Mouse (Mus musculus): ENCODE results near the gene Nek8. TPM values are rescaled to one million over a fixed set of nuclear protein-coding genes. Genes with fewer than 3 reads are reported as not detected.

Gene Nek8
- polyA plus RNA-seq, 1 experiment from 2014 or later, result 6.6 TPM

DNA sequence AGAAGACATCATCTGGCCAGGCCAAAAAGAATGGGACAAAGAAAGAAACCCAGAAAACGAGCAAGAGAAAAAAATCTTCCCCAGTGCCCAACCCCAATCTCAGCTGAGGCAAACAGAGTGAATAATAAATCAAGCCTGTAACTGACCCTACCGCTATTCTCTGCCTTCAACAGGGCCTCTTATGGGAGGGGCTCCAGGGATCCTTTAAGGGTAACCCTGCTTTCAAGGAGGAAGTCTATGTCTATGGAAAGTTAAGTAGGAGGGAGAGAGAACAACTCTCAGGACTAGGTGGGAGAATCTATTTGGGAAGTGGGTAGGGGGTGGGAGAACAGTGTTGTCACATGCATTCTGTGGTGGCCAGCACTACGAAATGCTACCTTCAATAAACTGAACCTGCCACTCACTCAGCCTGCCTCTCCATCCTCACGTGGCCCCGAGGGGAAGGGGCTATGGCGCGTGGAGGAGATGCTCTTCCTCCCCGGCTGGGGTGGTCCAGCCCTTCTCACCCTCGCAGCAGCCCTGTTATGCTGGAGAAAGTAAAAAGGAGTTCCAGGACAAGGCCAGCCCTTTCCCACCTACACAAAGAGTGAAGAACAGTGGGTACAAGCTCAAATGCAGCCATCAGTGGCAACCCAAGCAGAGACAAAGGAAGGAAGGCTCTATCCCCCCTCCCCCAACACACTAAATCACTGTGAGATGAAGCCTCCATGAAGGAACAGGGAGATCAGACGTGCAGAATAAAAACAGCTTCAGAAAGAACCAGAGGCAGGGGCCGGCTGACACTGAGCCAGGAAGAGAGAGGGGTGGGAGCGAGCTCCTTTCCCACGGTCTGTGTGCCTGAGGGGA lies 29.1 kb upstream of the Nek8 start:
- Histone ChIP-seq H3K9me3 (replicated peaks; ENCODE audit: control insufficient read depth, low read length, poor library complexity, severe bottlenecking) (no peaks in the 10 kb centered on the region), H3K9ac (ENCODE audit: low read depth, low read length) (no peak overlapping the region), H3K4me1 (ENCODE audit: control insufficient read depth, insufficient read depth, low read length) (no peaks in the 10 kb centered on the region), H3K4me3 (ENCODE audit: low read depth, low read length) (no peak overlapping the region), H3K36me3 (ENCODE audit: control insufficient read depth, insufficient read depth, low read length) (peaks cover 25% of the 10 kb centered on the region), H3K4me2 (ENCODE audit: low read length) (no peak overlapping the region), H3K27ac (ENCODE audit: low read length) (peak overlapping the region; percentile 59; the same call in 1 of the 2 replicates), H3K27me3 (ENCODE audit: control insufficient read depth, insufficient read depth, low read depth, low read length) (no peaks in the 10 kb centered on the region)
- ATAC-seq, result no peak
- WGBS, result 73% methylated on average over 13 of the region's 13 CpGs

GRCm38 (mm10) chr11:78204287-78204686 lies 27.8 kb upstream of the Nek8 start:
- Histone ChIP-seq H3K36me3 (ENCODE audit: control insufficient read depth, insufficient read depth, low read length) (peaks cover 17% of the 10 kb centered on the region), H3K4me2 (ENCODE audit: low read length) (no peak overlapping the region), H3K27ac (ENCODE audit: low read length) (no peak overlapping the region), H3K9ac (ENCODE audit: low read depth, low read length) (no peak overlapping the region), H3K4me1 (ENCODE audit: control insufficient read depth, insufficient read depth, low read length) (no peaks in the 10 kb centered on the region), H3K4me3 (ENCODE audit: low read depth, low read length) (no peak overlapping the region), H3K27me3 (ENCODE audit: control insufficient read depth, insufficient read depth, low read depth, low read length) (no peaks in the 10 kb centered on the region), H3K9me3 (replicated peaks; ENCODE audit: control insufficient read depth, low read length, poor library complexity, severe bottlenecking) (no peaks in the 10 kb centered on the region)
- 72% methylated on average over 6 of the region's 6 CpGs for whole genome bisulfite sequencing
- no peak for ATAC-seq

DNA sequence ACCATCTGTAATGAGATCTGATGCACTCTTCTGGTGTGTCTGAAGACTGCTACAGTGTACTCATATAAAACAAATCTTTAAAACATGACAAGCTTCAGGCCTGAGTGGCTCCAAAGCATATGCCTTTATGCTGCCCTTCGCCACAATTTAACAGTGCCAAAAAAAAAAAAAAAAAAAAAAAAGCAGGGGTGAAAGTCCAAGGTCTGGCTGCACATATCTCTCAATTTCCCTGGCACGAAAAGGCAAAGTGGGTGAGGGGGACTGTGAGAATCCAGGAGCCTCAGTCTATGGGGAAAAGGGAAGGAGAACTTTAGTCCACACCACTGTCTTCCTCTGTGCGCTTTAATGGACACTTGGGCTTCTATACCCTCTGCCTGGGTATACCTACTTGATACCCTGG lies 25.9 kb upstream of the Nek8 start:
- Histone ChIP-seq H3K36me3 (ENCODE audit: control insufficient read depth, insufficient read depth, low read length) (peaks cover 13% of the 10 kb centered on the region), H3K9ac (ENCODE audit: low read depth, low read length) (no peak overlapping the region), H3K9me3 (replicated peaks; ENCODE audit: control insufficient read depth, low read length, poor library complexity, severe bottlenecking) (no peaks in the 10 kb centered on the region), H3K4me2 (ENCODE audit: low read length) (no peak overlapping the region), H3K4me1 (ENCODE audit: control insufficient read depth, insufficient read depth, low read length) (no peaks in the 10 kb centered on the region), H3K4me3 (ENCODE audit: low read depth, low read length) (no peak overlapping the region), H3K27ac (ENCODE audit: low read length) (no peak overlapping the region), H3K27me3 (ENCODE audit: control insufficient read depth, insufficient read depth, low read depth, low read length) (no peaks in the 10 kb centered on the region)
- no peak for ATAC-seq
- 94% methylated on average over 3 of the region's 3 CpGs for WGBS

DNA sequence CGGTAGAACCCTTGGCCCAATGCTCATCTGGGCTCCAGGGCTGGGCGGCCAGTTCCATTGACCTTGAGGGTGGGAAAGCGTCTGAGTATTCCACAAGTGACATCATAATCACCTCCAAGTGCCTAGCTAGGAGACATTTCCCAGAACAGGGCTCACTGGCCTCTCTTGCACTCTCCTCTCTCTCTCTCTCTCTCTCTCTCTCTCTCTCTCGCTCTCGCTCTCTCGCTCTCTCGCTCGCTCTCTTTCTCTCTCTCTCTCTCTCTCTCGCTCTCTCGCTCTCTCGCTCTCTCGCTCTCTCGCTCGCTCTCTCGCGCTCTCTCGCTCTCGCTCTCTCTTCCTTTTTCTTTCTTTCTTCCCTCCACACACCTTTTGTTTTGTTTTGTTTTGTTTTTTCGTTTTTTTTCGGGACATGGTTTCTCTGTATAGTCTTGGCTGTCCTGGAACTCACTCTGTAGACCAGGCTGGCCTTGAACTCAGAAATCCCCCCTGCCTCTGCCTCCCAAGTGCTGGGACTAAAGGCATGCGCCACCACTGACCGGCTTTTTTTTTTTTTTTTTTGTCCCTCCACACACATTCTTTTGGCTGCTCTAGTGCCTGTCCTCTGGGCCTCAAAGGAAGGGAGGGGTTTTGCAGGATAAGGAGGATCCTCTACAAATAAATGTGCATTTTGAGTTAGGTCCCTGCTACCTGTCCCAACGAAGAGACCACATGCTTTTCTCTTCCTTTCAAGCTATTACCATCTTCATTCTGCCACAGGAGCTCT lies 18.8 kb upstream of the Nek8 start:
- Histone ChIP-seq H3K36me3 (ENCODE audit: control insufficient read depth, insufficient read depth, low read length) (peaks cover 20% of the 10 kb centered on the region), H3K9ac (ENCODE audit: low read depth, low read length) (no peak overlapping the region), H3K4me2 (ENCODE audit: low read length) (peak overlapping the region; percentile 52), H3K27me3 (ENCODE audit: control insufficient read depth, insufficient read depth, low read depth, low read length) (no peaks in the 10 kb centered on the region), H3K9me3 (replicated peaks; ENCODE audit: control insufficient read depth, low read length, poor library complexity, severe bottlenecking) (no peaks in the 10 kb centered on the region), H3K4me1 (ENCODE audit: control insufficient read depth, insufficient read depth, low read length) (0 out of 2 replicates have a peak, but pooled peaks cover 4% of the 10 kb centered on the region), H3K4me3 (ENCODE audit: low read depth, low read length) (peak overlapping the region; percentile 30), H3K27ac (ENCODE audit: low read length) (no peak overlapping the region)
- no peak for ATAC-seq
- 56% methylated on average over 23 of the region's 23 CpGs for WGBS

DNA sequence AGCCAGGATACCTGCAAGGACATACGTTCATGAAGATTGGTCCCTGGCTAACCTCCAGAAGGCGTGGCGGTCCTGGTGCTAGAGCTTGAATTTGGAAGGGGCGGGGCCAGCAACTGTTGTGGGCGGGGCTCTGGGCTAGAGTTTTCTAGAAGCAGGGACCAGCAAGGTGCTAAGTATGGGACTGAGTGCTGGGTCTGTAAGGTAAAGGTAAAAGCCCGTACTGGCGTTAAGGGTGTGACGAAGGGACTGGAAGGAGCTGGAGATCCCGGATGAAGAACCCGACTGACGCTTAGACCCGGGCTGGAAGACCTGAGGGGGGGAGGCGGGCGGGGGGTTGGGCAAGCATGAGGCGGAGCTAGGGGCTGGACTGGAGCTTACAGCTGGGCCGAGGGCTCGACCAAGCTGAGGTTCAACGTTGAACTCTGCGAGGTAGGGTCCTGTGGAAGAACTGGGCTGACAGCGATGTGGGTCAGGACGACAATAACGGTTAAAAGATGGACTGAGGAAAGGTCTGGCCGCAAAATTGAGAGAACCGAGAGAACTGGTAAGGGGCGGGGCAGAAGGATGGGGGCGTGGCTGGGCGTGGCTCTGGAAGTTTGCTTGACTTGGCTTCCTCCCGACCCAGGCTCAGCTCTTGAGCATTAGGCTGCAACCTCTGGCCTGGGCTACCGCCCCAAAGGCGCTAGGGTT lies 18.1 kb upstream of the Nek8 start:
- H3K36me3 ChIP-seq (ENCODE audit: control insufficient read depth, insufficient read depth, low read length), result peaks cover 20% of the 10 kb centered on the region
- peaks cover 11% of the 10 kb centered on the region for H3K4me1 ChIP-seq (ENCODE audit: control insufficient read depth, insufficient read depth, low read length)
- no peaks in the 10 kb centered on the region for H3K9me3 ChIP-seq (replicated peaks; ENCODE audit: control insufficient read depth, low read length, poor library complexity, severe bottlenecking)
- peak overlapping the region; percentile 30 for H3K4me3 ChIP-seq (ENCODE audit: low read depth, low read length)
- ATAC-seq, result no peak; the same call in 1 of the 2 replicates
- no peak overlapping the region; the same call in 1 of the 2 replicates for H3K9ac ChIP-seq (ENCODE audit: low read depth, low read length)
- no peak overlapping the region for H3K27ac ChIP-seq (ENCODE audit: low read length)
- 5% methylated on average over 28 of the region's 30 CpGs for WGBS
- peak overlapping the region; percentile 52 for H3K4me2 ChIP-seq (ENCODE audit: low read length)
- no peaks in the 10 kb centered on the region for H3K27me3 ChIP-seq (ENCODE audit: control insufficient read depth, insufficient read depth, low read depth, low read length)

DNA sequence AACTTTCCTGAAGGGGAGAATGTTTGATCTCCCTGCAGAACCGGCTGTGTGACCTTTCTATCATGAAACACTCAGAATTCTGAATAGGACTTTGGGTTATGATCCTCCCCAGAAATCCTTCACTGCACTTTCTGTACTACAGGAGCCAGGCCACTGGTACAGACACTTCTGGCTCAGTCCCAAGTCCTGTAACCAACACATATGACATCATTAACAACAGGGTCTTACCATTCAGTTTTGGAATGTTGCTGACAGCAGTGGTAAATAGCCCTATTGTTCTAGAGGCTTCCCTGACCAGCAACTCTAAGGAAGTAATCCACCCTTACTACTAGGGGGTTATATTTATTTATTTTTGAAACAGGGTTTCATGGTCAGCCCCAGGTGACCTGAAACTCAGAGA lies 16.6 kb upstream of the Nek8 start, which contains the start of gene Proca1:
Proca1 (plus strand) TSS at position 280 of the 400 bp plus-strand sequence.
- H3K36me3 ChIP-seq (ENCODE audit: control insufficient read depth, insufficient read depth, low read length), result peaks cover 20% of the 10 kb centered on the region
- H3K9ac ChIP-seq (ENCODE audit: low read depth, low read length), result no peak within 1 kb of the TSS
- 81% methylated on average over 1 of the region's 1 CpGs for WGBS
- no peak for ATAC-seq
- H3K27ac ChIP-seq (ENCODE audit: low read length), result no peak within 1 kb of the TSS
- H3K27me3 ChIP-seq (ENCODE audit: control insufficient read depth, insufficient read depth, low read depth, low read length), result no peaks in the 10 kb centered on the region
- peak within 1 kb of the TSS; percentile 52; the same call in 1 of the 2 replicates for H3K4me2 ChIP-seq (ENCODE audit: low read length)
- H3K4me1 ChIP-seq (ENCODE audit: control insufficient read depth, insufficient read depth, low read length), result peaks cover 12% of the 10 kb centered on the region
- no peaks in the 10 kb centered on the region for H3K9me3 ChIP-seq (replicated peaks; ENCODE audit: control insufficient read depth, low read length, poor library complexity, severe bottlenecking)
- H3K4me3 ChIP-seq (ENCODE audit: low read depth, low read length), result no peak within 1 kb of the TSS

GRCm38 (mm10) chr11:78190041-78190440 lies 13.6 kb upstream of the Nek8 start:
- peak overlapping the region; percentile 93 for H3K27ac ChIP-seq (ENCODE audit: low read length)
- peaks cover 17% of the 10 kb centered on the region for H3K4me1 ChIP-seq (ENCODE audit: control insufficient read depth, insufficient read depth, low read length)
- 75% methylated on average over 6 of the region's 6 CpGs for whole genome bisulfite sequencing
- H3K27me3 ChIP-seq (ENCODE audit: control insufficient read depth, insufficient read depth, low read depth, low read length), result no peaks in the 10 kb centered on the region
- peak overlapping the region; percentile 74 for H3K4me2 ChIP-seq (ENCODE audit: low read length)
- peaks cover 20% of the 10 kb centered on the region for H3K36me3 ChIP-seq (ENCODE audit: control insufficient read depth, insufficient read depth, low read length)
- no peak for ATAC-seq
- no peaks in the 10 kb centered on the region for H3K9me3 ChIP-seq (replicated peaks; ENCODE audit: control insufficient read depth, low read length, poor library complexity, severe bottlenecking)
- H3K9ac ChIP-seq (ENCODE audit: low read depth, low read length), result no peak overlapping the region; the same call in 1 of the 2 replicates
- H3K4me3 ChIP-seq (ENCODE audit: low read depth, low read length), result peak overlapping the region; percentile 80

GRCm38 (mm10) chr11:78189234-78190040 lies 13.0 kb upstream of the Nek8 start:
- under 1% methylated on average over 42 of the region's 42 CpGs for WGBS
- ATAC-seq, result peak; percentile 83
- H3K4me2 ChIP-seq (ENCODE audit: low read length), result peak overlapping the region; percentile 74

More at GRCm38 (mm10) chr11:78189234-78190040, 13.0 kb upstream of the Nek8 start:
- Histone ChIP-seq H3K27ac (ENCODE audit: low read length) (peak overlapping the region; percentile 93), H3K36me3 (ENCODE audit: control insufficient read depth, insufficient read depth, low read length) (peaks cover 20% of the 10 kb centered on the region), H3K4me1 (ENCODE audit: control insufficient read depth, insufficient read depth, low read length) (peaks cover 14% of the 10 kb centered on the region), H3K27me3 (ENCODE audit: control insufficient read depth, insufficient read depth, low read depth, low read length) (no peaks in the 10 kb centered on the region), H3K4me3 (ENCODE audit: low read depth, low read length) (peak overlapping the region; percentile 80), H3K9ac (ENCODE audit: low read depth, low read length) (peak overlapping the region; percentile 91), H3K9me3 (replicated peaks; ENCODE audit: control insufficient read depth, low read length, poor library complexity, severe bottlenecking) (no peaks in the 10 kb centered on the region)
